Mouse (Mus musculus): ENCODE results near the gene Il9r.

Gene Il9r

DNA sequence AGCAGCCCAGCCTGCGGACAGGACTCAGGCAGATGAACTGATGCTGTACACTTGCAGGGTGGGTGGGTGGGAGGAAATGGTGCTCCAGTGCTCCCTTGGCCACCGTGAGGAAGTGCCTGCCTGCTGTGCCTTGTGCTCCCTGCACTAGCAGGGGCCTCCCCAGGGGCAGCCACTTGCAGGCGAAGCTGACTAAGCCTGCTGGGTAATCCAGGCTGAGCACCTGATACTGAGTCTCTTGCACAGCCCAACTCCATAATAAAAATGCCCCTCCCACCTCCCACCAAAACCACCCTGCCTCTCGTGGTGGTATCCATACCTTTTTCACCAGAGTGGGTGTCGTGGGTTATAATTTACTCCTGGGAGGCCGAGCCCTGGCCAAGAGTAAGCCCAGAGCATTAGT is 849 bp downstream of the Il9r start:
- in situ Hi-C loops (cut with MboI, MseI), result no loop called here

DNA sequence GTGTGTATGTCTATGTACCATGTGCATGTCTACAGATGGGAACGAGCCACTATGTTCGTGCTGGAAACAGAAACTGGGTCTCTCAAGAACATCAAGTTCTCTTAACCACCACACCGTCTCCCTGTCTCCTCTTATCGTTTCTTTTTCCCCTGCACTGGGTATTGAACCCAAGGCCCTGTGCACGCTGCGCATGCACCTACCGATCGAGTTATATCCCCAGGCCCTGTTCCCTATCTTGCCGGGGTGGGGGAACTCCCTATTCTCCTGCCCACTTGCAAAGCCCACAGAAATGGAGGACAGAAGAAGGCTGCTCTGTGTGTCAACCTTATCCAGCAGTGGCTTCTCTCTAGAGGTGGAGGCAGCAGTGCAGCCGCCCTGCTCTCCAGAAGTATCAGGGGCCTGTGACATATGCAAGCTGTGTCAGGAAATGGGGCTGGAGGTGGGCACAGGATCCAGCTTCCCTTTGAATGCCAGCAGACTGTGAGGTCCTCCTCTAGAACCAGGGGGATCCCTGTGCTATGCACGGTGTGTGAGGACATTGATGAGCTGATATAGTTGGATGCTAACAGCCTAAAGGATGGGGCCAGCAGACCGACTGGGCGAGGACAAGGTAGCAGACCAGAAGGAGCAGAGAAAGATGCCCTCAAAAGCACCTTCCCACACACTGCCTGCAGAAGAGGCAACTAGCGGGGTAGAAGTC is 1.7 kb downstream of the Il9r start:
- in situ Hi-C loops (cut with MboI, MseI), result no loop called here

DNA sequence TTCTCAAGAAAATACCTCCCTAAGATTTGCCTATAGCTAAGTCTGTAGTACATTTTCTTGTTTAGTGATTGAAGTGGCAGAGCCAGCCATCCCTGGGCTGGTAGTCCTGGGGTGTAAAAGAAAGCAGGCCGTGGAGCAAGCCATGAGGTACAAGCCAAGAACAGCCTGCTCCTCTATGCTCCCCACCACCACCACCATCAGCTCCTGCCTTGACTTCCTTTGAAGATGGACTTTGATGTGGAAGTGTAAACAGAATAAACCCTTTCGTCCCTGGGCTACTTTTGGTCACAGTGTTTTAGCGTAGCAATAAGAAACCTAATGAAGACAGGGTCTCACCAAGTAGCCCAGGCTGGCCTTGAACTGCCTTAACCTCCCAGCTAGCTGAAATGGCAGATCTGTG is 2.3 kb downstream of the Il9r start:
- in situ Hi-C loops (cut with MboI, MseI), result no loop called here

DNA sequence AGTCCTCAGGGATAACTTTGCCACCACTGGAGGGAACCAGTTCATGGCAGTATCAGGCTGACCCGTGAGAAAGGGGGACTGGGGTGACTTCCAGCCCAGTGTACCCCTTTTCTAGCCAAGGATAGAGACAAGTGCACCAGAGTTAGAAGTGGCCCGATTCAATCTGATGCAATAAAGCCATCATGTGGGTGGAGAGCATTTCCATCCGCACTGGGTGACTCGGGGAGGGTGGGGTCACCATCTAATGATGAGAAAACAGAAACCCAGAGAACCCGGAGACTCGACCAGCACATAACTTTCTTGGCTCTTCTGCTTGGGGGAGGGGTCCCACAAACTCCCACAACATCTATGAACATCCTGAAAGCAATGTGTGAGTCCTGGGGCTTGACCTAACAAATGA is 3.4 kb downstream of the Il9r start:
- in situ Hi-C loops (cut with MboI, MseI), result no loop called here

DNA sequence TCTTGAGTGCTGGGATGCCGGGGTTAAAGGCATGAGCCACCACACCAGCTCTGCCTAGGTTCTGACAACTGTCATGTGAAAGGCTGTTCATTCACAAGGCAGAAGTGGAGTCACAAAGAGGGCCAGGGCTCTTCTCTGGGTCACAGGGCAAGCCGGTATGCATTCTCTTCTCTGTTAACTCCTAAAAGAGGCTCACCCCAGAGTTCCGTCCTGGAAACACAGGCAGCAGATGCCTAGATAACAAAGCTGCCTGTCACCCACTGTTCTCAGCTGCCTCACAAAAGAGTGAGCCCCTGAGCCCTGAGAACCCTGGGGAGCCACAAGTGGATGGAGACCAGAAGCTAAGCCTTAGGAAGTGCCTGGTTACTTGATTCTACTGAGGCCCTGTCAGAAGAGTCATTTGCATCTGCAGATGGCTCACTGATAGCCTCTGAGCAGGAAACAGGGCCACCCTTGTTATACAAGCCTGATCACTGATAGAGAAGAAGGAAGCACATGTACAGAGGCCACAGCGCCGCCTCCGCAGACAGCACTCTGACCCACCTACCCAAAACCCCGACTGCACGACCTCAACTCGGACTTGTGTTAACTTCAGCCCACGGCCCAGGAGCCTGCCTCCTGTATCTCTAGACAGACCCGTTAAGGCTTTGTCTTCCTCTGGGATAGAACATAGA is 4.1 kb downstream of the Il9r start:
- in situ Hi-C loops (cut with MboI, MseI), result no loop called here

DNA sequence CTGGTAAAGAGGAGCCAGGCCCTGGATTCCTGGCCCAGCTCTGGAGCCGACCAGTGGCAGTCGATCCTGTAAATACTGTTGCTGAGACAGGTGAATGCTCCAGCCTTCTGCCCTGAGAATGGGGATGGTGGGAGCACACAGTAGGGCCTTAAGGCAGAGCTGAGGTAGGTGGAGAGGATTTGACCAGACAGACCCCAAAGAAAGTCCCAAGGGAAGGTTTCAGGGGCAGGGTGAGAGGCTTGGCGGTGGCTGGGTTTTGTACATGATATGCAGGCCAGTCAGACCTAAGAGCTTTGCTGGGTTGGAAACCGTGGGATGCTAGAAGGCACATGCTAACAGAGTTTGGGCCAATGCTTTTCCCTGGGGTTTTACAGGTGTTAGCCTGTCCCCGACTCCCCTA is 5.5 kb downstream of the Il9r start:
- in situ Hi-C loops (cut with MboI, MseI), result no loop called here

DNA sequence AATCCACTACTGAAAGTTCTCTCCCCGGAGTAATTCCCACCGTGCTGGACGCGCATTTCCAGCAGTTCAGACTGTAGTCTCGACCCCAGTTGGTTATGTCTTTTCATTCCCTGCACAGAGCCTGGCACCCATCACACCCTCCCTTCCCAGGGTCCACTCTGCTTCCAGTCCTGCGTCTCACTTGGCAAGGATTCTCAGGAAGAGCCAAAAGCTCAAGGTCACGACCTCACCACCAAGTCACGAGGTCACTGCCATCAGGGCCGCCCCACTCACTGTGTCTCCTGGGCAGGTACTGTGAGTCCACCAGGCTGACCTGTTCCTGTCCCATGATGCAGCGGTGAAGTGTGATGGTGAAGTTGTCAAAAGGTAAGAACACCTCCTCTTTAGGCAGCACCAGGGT is 6.0 kb downstream of the Il9r start:
- in situ Hi-C loops (cut with MboI, MseI), result no loop called here

DNA sequence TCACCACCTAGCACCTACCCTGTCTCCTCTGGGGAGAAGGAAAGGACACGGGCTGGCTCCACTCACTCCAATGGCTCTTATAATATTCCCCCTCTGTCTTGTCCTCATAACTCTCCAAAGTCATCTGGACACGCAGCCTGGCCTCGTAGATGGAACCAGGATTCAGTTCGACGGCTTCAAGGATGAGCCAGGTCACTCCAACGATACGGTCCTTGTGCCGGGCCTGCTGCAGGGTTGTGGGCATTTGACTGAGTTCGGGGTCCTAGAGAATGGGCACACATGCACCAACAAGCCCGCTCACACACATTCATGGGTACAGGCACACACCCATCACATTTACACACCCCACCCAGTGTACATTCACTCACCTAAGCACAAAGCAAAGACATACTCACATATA is 6.9 kb downstream of the Il9r start:
- in situ Hi-C loops (cut with MboI, MseI), result no loop called here

DNA sequence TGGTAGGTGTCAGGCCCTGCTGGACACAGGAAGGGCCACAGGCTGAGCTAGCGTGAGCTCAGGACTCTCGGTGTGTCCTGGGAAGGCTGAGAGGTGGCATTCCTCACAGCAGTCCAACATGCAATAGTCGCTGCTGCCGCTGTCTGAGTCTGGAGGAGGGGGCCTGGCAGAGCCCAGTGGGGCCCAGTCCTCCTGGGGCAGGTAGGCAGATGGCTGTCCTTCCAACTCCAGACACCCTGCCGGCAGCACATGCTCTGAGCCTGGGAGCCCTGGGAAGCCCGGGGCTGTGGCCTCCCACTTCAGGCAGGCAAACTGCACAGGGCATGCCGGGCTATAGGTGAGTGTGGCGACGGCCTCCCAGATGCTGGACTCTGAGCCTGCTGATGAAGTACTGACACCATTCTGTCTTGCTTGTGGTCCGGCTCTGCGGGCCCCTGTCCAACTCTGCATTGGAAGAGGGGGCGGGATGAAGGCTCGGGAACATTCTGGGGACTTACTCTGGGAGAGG is 9.4 kb downstream of the Il9r start:
- in situ Hi-C loops (cut with MboI, MseI), result no loop called here

DNA sequence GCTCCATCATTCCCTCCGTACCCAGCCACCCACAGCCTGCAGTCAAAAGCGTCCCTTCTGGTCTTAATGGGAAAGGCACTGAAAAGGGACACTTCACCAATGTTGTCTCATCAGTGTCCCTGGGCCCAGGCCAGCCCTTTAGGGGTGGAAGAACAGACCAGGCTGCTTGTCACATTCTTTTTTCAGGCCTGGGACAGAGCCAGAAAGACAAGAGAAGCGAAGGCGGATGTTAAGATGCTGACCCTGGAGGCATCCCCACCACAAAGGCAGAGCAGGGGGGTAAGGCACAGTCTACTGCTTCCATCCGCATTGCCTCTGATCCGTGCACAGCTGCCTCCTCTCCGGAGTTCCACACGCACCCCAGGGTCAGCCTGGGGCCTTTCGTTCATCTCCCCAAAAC is 10.0 kb downstream of the Il9r start:
- in situ Hi-C loops (cut with MboI, MseI), result no loop called here

DNA sequence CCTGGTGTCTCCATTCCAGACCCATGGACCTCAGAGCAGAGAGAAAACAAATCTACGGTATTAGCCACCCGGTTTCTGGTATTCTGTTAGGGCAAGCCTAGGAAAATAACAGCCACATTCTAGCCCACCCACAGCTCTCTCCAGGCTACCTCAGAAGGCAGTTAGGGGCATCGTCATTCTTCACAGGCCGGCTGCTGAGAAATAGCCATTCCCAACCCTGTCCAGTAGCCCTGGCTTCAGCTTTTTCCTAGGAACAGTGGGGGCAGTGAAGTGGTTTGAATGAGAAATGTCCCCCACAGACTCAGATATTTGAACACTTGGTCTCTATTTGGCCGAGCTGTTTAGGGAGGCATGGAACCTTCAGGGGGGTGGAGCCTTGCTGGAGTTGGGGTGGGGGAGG is 10.6 kb downstream of the Il9r start:
- in situ Hi-C loops (cut with MboI, MseI), result no loop called here

DNA sequence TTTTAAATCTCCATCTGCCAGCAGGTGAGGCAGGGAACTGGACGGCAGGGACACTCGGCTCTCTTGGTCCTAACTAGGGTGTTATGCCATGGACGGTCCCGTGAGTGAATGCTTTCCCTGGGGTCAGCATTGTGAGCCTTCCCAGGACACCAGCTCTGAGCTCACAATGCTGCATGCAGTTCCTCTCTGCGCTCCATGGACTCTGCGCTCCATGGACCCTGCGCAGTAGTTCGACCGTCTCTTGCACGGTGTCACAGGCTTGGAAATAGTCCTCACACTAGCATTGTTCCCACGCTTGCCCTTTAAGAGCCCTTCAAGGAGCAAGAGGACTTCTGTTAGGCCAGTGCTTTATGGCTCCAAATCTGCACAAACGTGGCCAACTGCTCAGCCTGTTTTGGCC is 11.2 kb downstream of the Il9r start:
- in situ Hi-C loops (cut with MboI, MseI), result no loop called here

DNA sequence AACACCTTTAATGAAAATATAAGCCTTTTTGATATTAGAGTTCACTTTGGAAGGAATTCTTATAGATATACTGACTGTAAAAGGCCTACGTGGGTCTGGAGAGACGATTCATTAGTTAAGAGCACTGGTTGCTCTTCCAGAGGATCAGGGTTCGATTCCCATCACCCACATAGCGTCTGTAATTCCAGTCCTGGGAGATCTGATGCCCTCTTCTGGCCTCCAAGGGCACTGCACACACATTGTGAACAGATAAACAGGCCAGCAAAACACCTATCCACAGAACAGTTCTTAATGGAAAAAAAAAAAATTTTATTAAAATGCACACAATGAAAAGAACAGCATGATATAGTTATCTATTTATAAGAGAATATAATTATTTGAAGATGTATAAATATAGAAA is 12.8 kb downstream of the Il9r start:
- in situ Hi-C loops (cut with MboI, MseI), result no loop called here

DNA sequence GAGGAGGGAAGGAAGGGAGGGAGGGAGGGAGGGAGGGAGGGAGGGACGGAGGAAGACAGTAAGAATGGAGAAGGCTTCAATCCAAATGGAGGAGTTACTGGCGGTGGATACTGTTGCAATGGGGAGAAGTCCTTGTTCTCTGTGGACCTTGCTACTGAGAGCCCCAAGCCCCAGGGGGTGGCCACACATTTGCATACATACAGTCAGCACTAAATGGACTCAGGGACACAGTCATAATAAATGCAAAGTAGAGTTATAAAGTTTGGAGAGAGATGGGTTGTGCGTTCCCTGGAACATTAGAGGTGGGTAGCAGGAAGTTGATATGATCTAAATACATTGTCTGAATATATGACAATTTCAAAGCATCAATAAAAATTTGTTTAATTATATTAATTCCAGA is 14.0 kb downstream of the Il9r start:
- in situ Hi-C loops (cut with MboI, MseI), result no loop called here

DNA sequence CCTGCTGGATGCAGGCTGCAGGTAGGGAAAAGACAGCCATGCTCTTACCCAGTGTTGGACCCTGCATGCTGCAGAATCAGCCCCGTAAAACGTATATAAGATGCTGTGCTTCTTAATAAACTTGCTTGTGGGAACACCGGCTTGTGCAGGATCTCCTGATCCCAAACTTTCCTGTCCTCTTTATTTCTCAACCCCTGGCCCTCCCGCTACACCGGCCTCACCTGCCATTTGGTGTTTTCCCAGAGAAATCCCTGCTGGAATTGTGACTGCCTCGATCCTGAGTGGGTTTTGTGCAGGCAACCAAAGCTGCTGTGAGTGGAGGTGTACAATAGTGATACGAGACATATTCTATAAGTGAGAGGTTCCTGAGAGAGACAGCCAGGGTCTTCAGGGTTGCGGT is 15.6 kb downstream of the Il9r start:
- in situ Hi-C loops (cut with MboI, MseI), result no loop called here

DNA sequence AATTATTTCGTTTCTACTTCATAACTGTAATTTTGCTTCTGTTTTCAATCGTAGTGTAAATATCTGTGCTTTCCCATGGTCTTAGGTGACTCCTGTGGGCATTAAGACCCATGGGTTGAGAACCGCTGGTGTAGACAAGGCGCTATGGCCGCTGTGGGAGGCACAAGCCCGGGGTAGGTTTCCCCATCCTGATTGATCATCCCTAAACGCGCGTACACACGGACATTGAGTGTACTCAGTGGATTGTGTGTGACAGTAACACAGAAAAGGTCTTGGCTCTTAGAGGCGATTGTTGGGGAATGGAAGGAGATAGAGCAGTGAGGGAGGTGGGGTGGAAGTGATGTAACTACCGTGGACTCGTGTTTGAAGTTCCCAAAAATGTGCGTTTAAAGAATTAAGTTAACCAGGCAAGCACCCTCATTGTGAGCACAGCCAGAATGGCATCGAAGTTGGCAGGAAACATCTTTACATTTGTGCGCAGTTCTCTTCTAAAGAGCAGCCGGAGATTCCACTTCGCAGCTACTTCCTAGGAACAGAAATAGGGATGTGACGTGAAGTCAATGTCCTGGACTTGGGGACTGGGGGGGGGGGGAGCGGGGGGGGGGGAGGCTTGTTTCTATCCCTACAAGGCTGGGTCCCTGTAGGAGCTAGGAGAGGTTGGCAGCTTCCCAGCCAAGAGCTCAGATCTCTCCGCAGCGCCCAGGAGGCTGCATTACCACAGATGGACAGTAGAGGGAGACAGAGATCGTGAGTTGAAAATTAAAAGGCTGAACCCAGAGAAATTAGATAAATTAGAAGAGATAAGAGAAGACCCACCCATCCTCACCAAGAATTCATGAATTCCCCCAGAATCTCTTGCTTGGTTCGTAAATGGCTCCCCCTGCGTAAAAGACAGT is 17.9 kb downstream of the Il9r start:
- in situ Hi-C loops (cut with MboI, MseI), result no loop called here

DNA sequence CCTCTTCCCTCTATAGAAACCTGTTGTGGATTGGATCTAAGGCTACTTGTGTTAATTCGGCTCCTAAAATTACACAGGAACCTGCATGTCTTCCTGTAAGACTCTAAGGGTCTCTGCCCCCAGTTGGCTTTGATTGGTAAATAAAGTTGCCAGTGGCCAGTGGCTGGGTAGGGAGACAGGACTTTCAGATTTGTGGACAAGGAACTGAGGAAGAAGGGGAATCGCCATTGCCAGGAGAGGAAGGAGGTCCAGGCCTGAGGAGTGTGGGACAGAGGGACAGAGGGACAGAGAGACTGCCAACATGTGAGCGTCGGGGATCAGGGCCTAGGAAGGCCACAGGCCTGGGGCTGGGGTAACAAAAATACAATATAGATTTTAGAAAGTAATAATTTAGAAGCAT is 18.8 kb downstream of the Il9r start:
- in situ Hi-C loops (cut with MboI, MseI), result no loop called here

DNA sequence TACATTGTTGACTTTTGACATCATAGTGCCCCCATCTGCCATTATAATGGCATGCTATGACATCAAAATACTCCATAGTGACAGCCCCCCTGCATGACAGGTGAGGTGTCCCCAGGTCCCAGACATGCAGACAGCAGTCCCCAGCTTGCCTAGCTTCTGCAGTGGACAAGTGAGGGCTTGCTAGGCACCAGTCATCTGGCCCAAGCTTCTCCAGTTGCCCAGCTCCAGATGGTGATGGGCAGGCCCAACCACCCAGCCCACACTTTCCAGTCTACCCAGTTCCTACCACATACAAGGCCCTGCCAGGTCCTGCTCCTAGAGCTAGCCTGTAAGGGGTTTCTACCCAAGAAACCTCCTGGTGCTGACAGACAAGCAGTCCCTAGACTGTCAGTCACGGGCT is 21.6 kb downstream of the Il9r start:
- in situ Hi-C loops (cut with MboI, MseI), result no loop called here

DNA sequence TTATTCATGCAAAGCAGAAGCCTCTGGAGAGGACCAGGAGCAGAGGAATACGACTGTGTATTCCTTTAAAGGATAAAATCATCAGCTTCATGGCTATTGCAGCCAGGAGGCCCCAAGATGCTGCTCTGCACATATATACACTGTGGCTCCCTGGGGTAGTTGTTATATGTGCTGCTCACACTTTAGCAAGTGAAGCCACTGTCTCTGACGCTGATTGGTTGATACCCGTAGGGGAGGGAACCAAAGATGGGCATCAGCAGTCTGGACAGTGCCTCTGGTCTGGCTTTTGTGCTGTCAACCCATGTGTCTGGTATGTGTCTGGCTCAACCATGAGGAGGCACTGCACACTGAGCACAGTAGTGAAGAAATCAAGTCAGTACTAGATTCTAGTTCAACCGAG is 33.4 kb downstream of the Il9r start:
- in situ Hi-C loops (cut with MboI, MseI), result no loop called here

DNA sequence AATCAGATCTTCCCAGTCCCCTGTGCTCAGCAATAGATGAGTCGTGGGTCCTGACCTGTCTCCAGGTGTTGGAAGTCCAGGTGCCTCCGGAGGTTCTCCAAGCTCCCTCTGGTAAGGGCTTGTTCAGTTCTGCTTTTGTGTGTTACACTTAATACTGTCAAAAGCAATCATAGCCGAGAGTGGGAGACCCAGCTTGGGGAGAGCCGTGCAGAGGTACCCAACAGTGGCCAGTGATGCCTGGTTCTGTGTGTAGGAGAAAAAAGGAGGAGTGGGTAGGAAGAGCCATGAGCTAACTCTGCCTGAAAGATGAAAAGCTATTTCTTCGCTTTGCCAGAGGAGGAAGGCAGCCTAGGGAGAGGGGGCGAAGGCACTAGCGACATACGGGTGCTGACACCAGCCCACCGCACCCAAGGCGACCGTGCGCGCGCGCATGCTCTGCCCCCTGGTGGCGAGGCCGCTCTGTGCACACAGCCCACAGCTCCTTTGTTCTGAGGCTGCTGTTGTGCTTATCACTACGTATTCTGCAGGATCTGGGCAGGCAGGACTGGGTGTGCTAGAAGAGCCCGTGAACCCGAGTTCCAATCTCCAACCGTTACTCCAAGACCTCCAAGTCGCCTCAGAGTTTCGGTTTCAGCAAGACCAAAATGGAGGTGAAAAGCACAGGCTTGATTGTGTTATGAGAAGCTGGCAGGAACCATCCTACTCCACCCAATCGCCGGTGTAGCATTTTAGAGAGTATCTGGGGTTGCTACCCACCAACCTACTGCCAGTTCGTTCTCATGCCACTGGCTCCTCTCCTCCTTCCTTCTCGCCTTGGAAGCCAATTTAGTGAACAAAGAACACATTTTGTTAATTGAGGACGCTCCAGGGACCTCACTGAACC is 37.9 kb downstream of the Il9r start:
- in situ Hi-C loops (cut with MboI, MseI), result no loop called here

DNA sequence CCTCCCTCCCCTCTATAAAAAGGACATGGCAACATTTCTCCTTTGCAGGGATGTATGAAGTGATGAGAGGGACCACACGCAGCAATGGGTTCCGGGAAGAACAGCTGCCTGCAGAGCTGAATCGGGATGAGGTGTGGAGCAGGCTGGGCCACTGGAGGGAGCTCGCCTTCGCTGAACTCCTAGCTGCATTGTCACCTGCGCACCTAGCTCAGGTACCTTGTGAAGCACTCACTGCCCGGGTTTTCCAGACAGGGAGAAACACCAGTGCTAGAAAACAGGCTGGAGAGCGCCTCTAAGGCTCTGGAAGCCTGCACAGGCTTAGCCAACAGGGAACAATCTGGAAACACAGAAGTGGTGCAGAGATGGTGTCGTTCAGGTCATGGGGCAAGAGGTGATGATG is 38.6 kb downstream of the Il9r start:
- in situ Hi-C loops (cut with MboI, MseI), result no loop called here

DNA sequence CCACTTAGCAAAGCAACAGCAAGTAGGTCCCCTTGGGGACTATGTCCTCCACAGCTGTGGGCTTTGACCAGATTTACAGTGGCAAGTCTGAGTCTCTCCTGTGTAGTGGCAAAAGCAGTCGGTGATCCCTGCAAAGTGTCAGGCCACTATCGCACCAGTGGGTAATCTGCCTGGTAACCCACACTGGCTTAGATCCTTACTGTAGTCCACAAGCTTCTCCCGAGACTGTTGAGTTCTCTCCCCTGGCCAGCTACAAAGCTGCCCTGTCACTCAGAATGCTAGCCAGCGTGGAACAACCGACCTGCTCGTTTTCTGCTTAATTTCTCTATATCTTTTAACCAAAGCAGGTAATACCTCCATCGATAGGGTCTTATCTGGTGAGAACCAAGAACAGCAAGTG is 39.7 kb downstream of the Il9r start:
- in situ Hi-C loops (cut with MboI, MseI), result no loop called here
